14 mouse cellular contexts compared by ENCODE assay signal in the genomic region with DNA sequence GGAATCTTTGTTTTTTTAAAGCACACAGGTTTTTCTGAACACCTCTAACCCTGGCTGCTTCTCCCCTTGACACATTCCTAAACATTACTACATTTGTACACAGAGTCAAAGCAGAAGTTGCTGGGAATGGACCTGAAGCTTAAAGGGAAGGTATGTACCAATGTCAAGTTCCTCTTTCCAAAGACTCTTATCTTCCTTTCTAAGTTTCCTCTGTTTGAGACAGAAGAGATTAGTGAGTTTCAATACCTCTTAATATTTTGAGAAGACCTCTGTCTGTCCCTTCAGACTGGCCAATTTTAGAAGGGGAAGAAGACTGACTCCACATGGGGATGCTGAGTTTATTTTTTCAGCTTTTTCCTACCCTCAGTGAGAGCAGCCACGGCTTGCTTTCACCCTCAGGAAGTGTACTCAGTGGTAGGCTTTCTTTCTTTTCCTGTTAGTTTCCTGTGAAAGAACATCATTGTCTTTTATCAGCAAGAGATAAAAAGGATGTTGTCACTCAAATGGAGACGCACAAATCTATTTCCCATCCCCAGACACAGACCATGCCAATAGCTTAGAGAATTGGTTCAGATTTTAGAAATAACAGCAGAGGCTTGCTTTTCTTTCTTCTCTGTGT. TPM values are rescaled to one million over a fixed set of nuclear protein-coding genes. Genes with fewer than 3 reads are reported as not detected.
A peak's percentile ranks its signal among the peaks of the same experiment; 100 is the strongest.
DNase-seq lines count a peak whose midpoint lies in the region; ATAC-seq and TF ChIP-seq lines count a peak whose summit lies in the region.
"Had no signal": no experiment of that assay in that cellular context is flagged by ENCODE, and none has a peak within 500 bp of the region (broad histone marks: within the 10 kb centered on the region; RNA-seq: fewer than 3 reads in every experiment).

No protein-coding gene starts in this region.

- H3K4me1 ChIP-seq in heart, embryonic 10.5 days, result peaks cover 40% of the 10 kb centered on the region
- peaks cover 15% of the 10 kb centered on the region for H3K4me1 ChIP-seq in heart, postnatal 0 days (ENCODE audit: control insufficient read depth, insufficient read depth)
- H3K4me1 ChIP-seq in midbrain, embryonic 16.5 days (ENCODE audit: control insufficient read depth, insufficient read depth, low read length), result no peaks in the 10 kb centered on the region

- no peak for DNase-seq in heart, embryonic 10.5 days (ENCODE audit: low spot score)
- DNase-seq in heart, postnatal 10 days, result no peak
- DNase-seq in thymus, postnatal 0 days (ENCODE audit: low spot score), result peak; percentile 27
- no peak for DNase-seq in thymus, postnatal 10 days (ENCODE audit: low spot score in 2 of 2)
- no peak for DNase-seq in heart, postnatal 0 days (ENCODE audit: low spot score)
- DNase-seq in splenic B cell, adult 2 months (ENCODE audit: low read depth, low spot score), result peak; percentile 48
- no peak for DNase-seq in embryo, embryonic 11 days
- DNase-seq: cerebellum, adult 11 months had no signal

- WGBS in heart, embryonic 10.5 days, result 12% methylated on average over 2 of the region's 2 CpGs
- WGBS in heart, postnatal 0 days, result 14% methylated on average over 2 of the region's 2 CpGs
- 34% methylated on average over 2 of the region's 2 CpGs for WGBS in midbrain, embryonic 16.5 days

- H3K36me3 ChIP-seq in heart, embryonic 10.5 days, result no peaks in the 10 kb centered on the region
- no peaks in the 10 kb centered on the region for H3K36me3 ChIP-seq in heart, postnatal 0 days (replicated peaks; ENCODE audit: control insufficient read depth, insufficient read depth, low read length)
- H3K36me3 ChIP-seq in splenic B cell, adult 2 months (ENCODE audit: control insufficient read depth, insufficient read depth, low read length, poor library complexity, severe bottlenecking), result no peaks in the 10 kb centered on the region
- no peaks in the 10 kb centered on the region for H3K36me3 ChIP-seq in midbrain, embryonic 16.5 days (ENCODE audit: control insufficient read depth, insufficient read depth, low read length)
- H3K36me3 ChIP-seq: embryonic facial prominence, embryonic 12.5 days; limb, embryonic 13.5 days had no signal

- no peak overlapping the region for H3K4me3 ChIP-seq in heart, embryonic 10.5 days
- no peak overlapping the region for H3K4me3 ChIP-seq in heart, postnatal 0 days (ENCODE audit: low read depth, low read length)
- no peak overlapping the region for H3K4me3 ChIP-seq in midbrain, embryonic 16.5 days (ENCODE audit: low read depth, low read length)
- H3K4me3 ChIP-seq: embryonic facial prominence, embryonic 12.5 days; limb, embryonic 13.5 days had no signal

- no peak for TF ChIP-seq CTCF in heart, postnatal 0 days (IDR thresholded peaks at IDR 0.05; ENCODE audit: low read depth)

- no peak for TF ChIP-seq EP300 in heart, postnatal 0 days (IDR thresholded peaks at IDR 0.05; ENCODE audit: low read depth)

- no peak overlapping the region for H3K4me2 ChIP-seq in heart, postnatal 0 days (ENCODE audit: low read depth, low read length)
- no peak overlapping the region for H3K4me2 ChIP-seq in midbrain, embryonic 16.5 days (ENCODE audit: low read length)
- H3K4me2 ChIP-seq: embryonic facial prominence, embryonic 12.5 days; limb, embryonic 13.5 days; midbrain, embryonic 11.5 days had no signal

- no peak overlapping the region for H3K9ac ChIP-seq in heart, postnatal 0 days (replicated peaks; ENCODE audit: low read depth, low read length)
- no peak overlapping the region for H3K9ac ChIP-seq in midbrain, embryonic 16.5 days (ENCODE audit: low read depth, low read length)
- H3K9ac ChIP-seq: embryonic facial prominence, embryonic 12.5 days; limb, embryonic 13.5 days had no signal

- no peak for ATAC-seq in heart, postnatal 0 days (ENCODE audit: insufficient read depth, low read depth)
- no peak for ATAC-seq in midbrain, embryonic 16.5 days

- intact Hi-C loops in heart, postnatal 10 days (cut with DNase I), result loop anchor here (2.0 kb wide), 1 partner anchor 18 kb away; no protein-coding TSS in a partner anchor

- no peaks in the 10 kb centered on the region for H3K9me3 ChIP-seq in heart, embryonic 10.5 days
- no peaks in the 10 kb centered on the region for H3K9me3 ChIP-seq in heart, postnatal 0 days (replicated peaks; ENCODE audit: control insufficient read depth, low read length)
- no peaks in the 10 kb centered on the region for H3K9me3 ChIP-seq in midbrain, embryonic 16.5 days (replicated peaks; ENCODE audit: control insufficient read depth, low read length, poor library complexity, severe bottlenecking)
- H3K9me3 ChIP-seq: embryonic facial prominence, embryonic 12.5 days had no signal

- H3K27me3 ChIP-seq in heart, embryonic 10.5 days (ENCODE audit: insufficient read depth, poor library complexity, severe bottlenecking), result no peaks in the 10 kb centered on the region
- H3K27me3 ChIP-seq in heart, postnatal 0 days (ENCODE audit: control insufficient read depth, insufficient read depth, low read length), result no peaks in the 10 kb centered on the region
- H3K27me3 ChIP-seq in splenic B cell, adult 2 months (ENCODE audit: control insufficient read depth, insufficient read depth, low read length, poor library complexity, severe bottlenecking), result no peaks in the 10 kb centered on the region; the same call in 1 of the 2 replicates
- no peaks in the 10 kb centered on the region for H3K27me3 ChIP-seq in midbrain, embryonic 16.5 days (ENCODE audit: control insufficient read depth, insufficient read depth, low read depth, low read length)
- H3K27me3 ChIP-seq: embryonic facial prominence, embryonic 12.5 days; limb, embryonic 13.5 days had no signal

- H3K27ac ChIP-seq in heart, embryonic 10.5 days, result 0 out of 2 replicates have a peak overlapping the region, but pooled peaks have one; percentile 4
- peak overlapping the region; percentile 27; the same call in 1 of the 2 replicates for H3K27ac ChIP-seq in heart, postnatal 0 days (ENCODE audit: low read depth)
- no peak overlapping the region for H3K27ac ChIP-seq in midbrain, embryonic 16.5 days (ENCODE audit: low read length)
- H3K27ac ChIP-seq: embryonic facial prominence, embryonic 12.5 days; limb, embryonic 13.5 days had no signal

RNA-seq across cellular contexts. Expression of a gene that starts 7.6 kb away (rescaled TPM):
- polyA plus RNA-seq in heart, embryonic 10.5 days (2016; fragmentation: Nextera tagmentation; extraction: Ambion mirVana), result 38.8 and 39.1 TPM in 2 replicates
- 10 to 100 TPM; 42.7 to 45.1 TPM for total RNA-seq in heart, postnatal 10 days (2021)
- polyA plus RNA-seq in thymus, postnatal 0 days (2015; fragmentation: Nextera tagmentation; extraction: Ambion mirVana), result 13.6 and 14.9 TPM in 2 replicates
- total RNA-seq in heart, postnatal 0 days (2014; rRNA removed; ENCODE audit: low replicate concordance), result 22.8 and 42.1 TPM in 2 replicates
- polyA plus RNA-seq in heart, postnatal 0 days (2015; fragmentation: Nextera tagmentation; extraction: Ambion mirVana), result 19.0 and 19.1 TPM in 2 replicates
- polyA plus RNA-seq in midbrain, embryonic 16.5 days (2015; fragmentation: Nextera tagmentation; extraction: Ambion mirVana), result 14.2 and 16.7 TPM in 2 replicates

RNA-seq across cellular contexts. Expression of a gene that starts 21.1 kb away (rescaled TPM):
- polyA plus RNA-seq in heart, embryonic 10.5 days (2016; fragmentation: Nextera tagmentation; extraction: Ambion mirVana), result 12.3 and 19.4 TPM in 2 replicates
- 1 to 10 TPM; 7.2 to 7.7 TPM for total RNA-seq in heart, postnatal 10 days (2021)
- polyA plus RNA-seq in thymus, postnatal 0 days (2015; fragmentation: Nextera tagmentation; extraction: Ambion mirVana), result 16.3 and 21.3 TPM in 2 replicates
- total RNA-seq in heart, postnatal 0 days (2014; rRNA removed; ENCODE audit: low replicate concordance), result 12.4 and 21.9 TPM in 2 replicates
- polyA plus RNA-seq in heart, postnatal 0 days (2015; fragmentation: Nextera tagmentation; extraction: Ambion mirVana), result 4.6 and 5.1 TPM in 2 replicates
- polyA plus RNA-seq in midbrain, embryonic 16.5 days (2015; fragmentation: Nextera tagmentation; extraction: Ambion mirVana), result 8.7 and 9.2 TPM in 2 replicates

RNA-seq across cellular contexts. Expression of a gene that starts 55.4 kb away (rescaled TPM):
- polyA plus RNA-seq in heart, embryonic 10.5 days (2016; fragmentation: Nextera tagmentation; extraction: Ambion mirVana), result not detected in 2 replicates
- under 1 TPM in 1 of 2 experiments, not detected in 1; 0.17 TPM for total RNA-seq in heart, postnatal 10 days (2021)
- 0.04 TPM in 1 of 2 replicates, not detected in the other for polyA plus RNA-seq in thymus, postnatal 0 days (2015; fragmentation: Nextera tagmentation; extraction: Ambion mirVana)
- total RNA-seq in heart, postnatal 0 days (2014; rRNA removed; ENCODE audit: low replicate concordance), result not detected in 2 replicates
- polyA plus RNA-seq in heart, postnatal 0 days (2015; fragmentation: Nextera tagmentation; extraction: Ambion mirVana), result 0.04 TPM in 1 of 2 replicates, not detected in the other
- polyA plus RNA-seq in midbrain, embryonic 16.5 days (2015; fragmentation: Nextera tagmentation; extraction: Ambion mirVana), result 0.06 TPM in 1 of 2 replicates, not detected in the other
- polyA plus RNA-seq: embryonic facial prominence, embryonic 12.5 days; large intestine, adult 2 months; limb, embryonic 13.5 days; midbrain, embryonic 11.5 days; neural tube, embryonic 14.5 days had no signal

RNA-seq across cellular contexts. Expression of a gene that starts 58.4 kb away (rescaled TPM):
- 23.1 and 35.2 TPM in 2 replicates for polyA plus RNA-seq in heart, embryonic 10.5 days (2016; fragmentation: Nextera tagmentation; extraction: Ambion mirVana)
- 100 to 1,000 TPM; 201 to 233 TPM for total RNA-seq in heart, postnatal 10 days (2021)
- 14.0 and 21.8 TPM in 2 replicates for polyA plus RNA-seq in thymus, postnatal 0 days (2015; fragmentation: Nextera tagmentation; extraction: Ambion mirVana)
- total RNA-seq in heart, postnatal 0 days (2014; rRNA removed; ENCODE audit: low replicate concordance), result 158 and 228 TPM in 2 replicates
- 300 and 309 TPM in 2 replicates for polyA plus RNA-seq in heart, postnatal 0 days (2015; fragmentation: Nextera tagmentation; extraction: Ambion mirVana)
- 11.4 and 15.3 TPM in 2 replicates for polyA plus RNA-seq in midbrain, embryonic 16.5 days (2015; fragmentation: Nextera tagmentation; extraction: Ambion mirVana)

Comparison
In these comparisons a context has a peak if more than half of its experiments do, and no peak if none do; other contexts are left out.
1. DNase-seq: peak in thymus, postnatal 0 days (single experiment) and splenic B cell, adult 2 months (single experiment); none in heart, embryonic 10.5 days (single experiment), heart, postnatal 10 days (0 of 2), thymus, postnatal 10 days (0 of 2), heart, postnatal 0 days (single experiment) and embryo, embryonic 11 days (single experiment).